Mouse (Mus musculus): ENCODE data around the gene Diexf. TPM values are rescaled to one million over a fixed set of nuclear protein-coding genes. Genes with fewer than 3 reads are reported as not detected.

Gene Diexf
- polyA plus RNA-seq, 1 experiment from 2014 or later = 13.9 TPM

DNA sequence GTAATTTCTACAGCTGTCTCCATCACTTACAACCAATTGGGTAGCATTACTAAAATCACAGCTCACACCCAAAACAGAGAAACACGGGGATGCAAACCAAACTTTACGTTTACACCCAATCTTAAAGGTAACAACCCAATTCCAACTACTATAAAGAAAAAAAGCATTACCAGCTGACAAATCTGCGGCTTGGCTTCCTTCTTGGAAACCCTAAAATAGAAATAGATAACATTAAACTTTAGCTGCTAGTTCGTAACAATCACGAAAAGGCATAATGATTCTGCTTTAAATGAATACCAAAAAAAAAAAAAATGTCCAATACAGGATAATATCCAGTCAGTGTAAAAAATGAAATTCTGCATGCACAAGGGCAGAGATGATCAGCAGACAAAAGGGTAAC is 751 bp downstream of the Diexf start:
- no peaks in the 10 kb centered on the region for H3K27me3 ChIP-seq (replicated peaks; ENCODE audit: control insufficient read depth, insufficient read depth, low read length)
- 29% methylated on average over 5 of the region's 5 CpGs for WGBS

DNA sequence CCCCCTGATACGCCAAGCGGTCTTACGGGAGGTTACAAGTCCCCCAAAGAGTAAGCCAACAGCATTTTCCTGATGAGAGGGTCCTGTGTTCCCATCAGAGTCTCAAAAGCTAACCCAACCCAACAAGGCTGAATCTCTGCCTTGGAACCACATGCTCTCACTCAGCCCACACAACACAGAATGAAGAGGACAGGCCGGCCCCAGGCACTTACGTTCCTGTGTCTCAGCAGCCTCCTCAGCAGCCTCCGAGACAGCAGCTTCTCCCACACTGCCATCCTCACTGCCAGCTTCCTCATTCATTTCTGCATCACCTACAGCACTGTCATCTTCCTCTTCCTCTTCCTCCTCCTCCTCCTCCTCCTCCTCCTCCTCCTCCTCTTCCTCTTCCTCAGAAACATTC is 2.0 kb downstream of the Diexf start:
- ATAC-seq = no peak
- no peak overlapping the region for H3K4me3 ChIP-seq (replicated peaks; ENCODE audit: low read length)
- no peak overlapping the region for H3K4me2 ChIP-seq (ENCODE audit: low read length)
- 94% methylated on average over 6 of the region's 6 CpGs for WGBS
- H3K27ac ChIP-seq (ENCODE audit: low read length) = no peak overlapping the region
- H3K27me3 ChIP-seq (replicated peaks; ENCODE audit: control insufficient read depth, insufficient read depth, low read length) = no peaks in the 10 kb centered on the region
- no peak overlapping the region for H3K9ac ChIP-seq (replicated peaks; ENCODE audit: low read depth, low read length)
- H3K9me3 ChIP-seq (ENCODE audit: control insufficient read depth, low read length) = no peaks in the 10 kb centered on the region
- peaks cover 14% of the 10 kb centered on the region for H3K36me3 ChIP-seq (ENCODE audit: control insufficient read depth, insufficient read depth)
- H3K4me1 ChIP-seq (replicated peaks; ENCODE audit: control insufficient read depth, insufficient read depth, low read length) = peaks cover 9% of the 10 kb centered on the region

More for the DNA sequence above, 751 bp downstream of the Diexf start:
- H3K9ac ChIP-seq (replicated peaks; ENCODE audit: low read depth, low read length) = peak overlapping the region; percentile 89
- H3K27ac ChIP-seq (ENCODE audit: low read length) = no peak overlapping the region
- no peak for ATAC-seq
- peaks cover 6% of the 10 kb centered on the region; the same call in 1 of the 2 replicates for H3K36me3 ChIP-seq (ENCODE audit: control insufficient read depth, insufficient read depth)
- H3K9me3 ChIP-seq (ENCODE audit: control insufficient read depth, low read length) = no peaks in the 10 kb centered on the region
- H3K4me2 ChIP-seq (ENCODE audit: low read length) = peak overlapping the region; percentile 74
- H3K4me3 ChIP-seq (replicated peaks; ENCODE audit: low read length) = peak overlapping the region; percentile 100
- peaks cover 9% of the 10 kb centered on the region for H3K4me1 ChIP-seq (replicated peaks; ENCODE audit: control insufficient read depth, insufficient read depth, low read length)

DNA sequence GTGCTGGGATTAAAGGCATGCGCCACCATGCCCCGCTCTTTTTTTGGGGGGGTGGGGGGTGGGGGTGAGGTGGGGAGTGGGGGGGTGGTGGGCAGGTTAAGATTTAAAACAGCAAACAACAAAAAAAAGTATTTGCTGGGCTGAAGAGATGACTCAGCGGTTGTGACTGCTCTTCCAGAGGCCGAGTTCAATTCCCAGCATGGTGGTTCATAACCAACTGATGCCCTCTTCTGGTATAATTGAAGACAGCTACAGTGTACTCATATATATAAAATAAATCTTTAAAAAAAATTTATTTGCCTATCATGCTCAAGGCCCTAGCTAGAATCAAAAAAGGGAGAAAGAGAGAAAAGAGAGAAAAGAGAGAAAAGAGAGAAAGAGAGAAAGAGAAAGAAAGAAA is 4.2 kb downstream of the Diexf start:
- Histone ChIP-seq H3K27me3 (replicated peaks; ENCODE audit: control insufficient read depth, insufficient read depth, low read length) (no peaks in the 10 kb centered on the region), H3K4me2 (ENCODE audit: low read length) (no peak overlapping the region), H3K9ac (replicated peaks; ENCODE audit: low read depth, low read length) (no peak overlapping the region), H3K4me1 (replicated peaks; ENCODE audit: control insufficient read depth, insufficient read depth, low read length) (peaks cover 9% of the 10 kb centered on the region), H3K4me3 (replicated peaks; ENCODE audit: low read length) (no peak overlapping the region), H3K9me3 (ENCODE audit: control insufficient read depth, low read length) (no peaks in the 10 kb centered on the region), H3K27ac (ENCODE audit: low read length) (no peak overlapping the region), H3K36me3 (ENCODE audit: control insufficient read depth, insufficient read depth) (peaks cover 32% of the 10 kb centered on the region)
- WGBS = 82% methylated on average over 4 of the region's 4 CpGs
- no peak for ATAC-seq

DNA sequence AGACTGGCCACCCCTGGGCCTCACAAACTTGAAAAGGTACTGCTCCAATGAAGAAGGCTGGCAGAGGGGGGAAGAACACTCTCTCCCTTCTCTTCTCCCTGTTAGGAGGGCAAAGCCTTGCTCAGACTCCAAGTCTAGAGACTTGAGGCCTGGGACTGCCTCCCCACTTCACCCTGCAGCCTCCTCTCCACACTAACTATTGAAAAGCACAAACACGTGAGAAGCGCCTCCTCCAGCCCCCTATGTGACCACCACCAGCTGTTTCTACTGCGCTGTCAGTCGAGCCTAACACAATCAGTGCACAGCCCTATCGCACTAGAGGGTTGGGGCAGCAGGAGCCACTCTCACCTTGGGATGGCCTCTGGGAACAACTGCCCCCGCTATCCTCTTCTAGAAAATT is 6.8 kb downstream of the Diexf start:
- H3K36me3 ChIP-seq (ENCODE audit: control insufficient read depth, insufficient read depth) = peaks cover 54% of the 10 kb centered on the region

DNA sequence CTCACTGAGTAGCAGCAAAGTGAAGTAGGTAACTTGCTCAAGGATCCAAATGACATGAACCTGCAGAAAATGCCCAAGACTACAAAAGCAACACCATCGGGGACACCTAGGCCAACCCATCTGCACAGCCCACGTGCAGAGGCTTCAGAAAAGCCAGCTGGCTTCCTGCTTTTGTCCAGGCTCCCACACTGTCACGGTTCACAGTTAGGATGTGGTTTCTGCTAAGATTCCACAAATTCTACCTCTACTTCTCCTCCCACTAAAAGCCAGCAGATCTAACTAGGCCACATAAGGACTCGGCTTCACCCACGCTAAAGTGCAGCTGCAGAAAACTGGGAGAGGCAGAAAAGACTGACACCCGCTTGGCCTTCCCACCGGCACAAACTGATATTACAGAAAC is 7.3 kb downstream of the Diexf start:
- H3K27me3 ChIP-seq (replicated peaks; ENCODE audit: control insufficient read depth, insufficient read depth, low read length) = no peaks in the 10 kb centered on the region
- no peaks in the 10 kb centered on the region for H3K4me1 ChIP-seq (replicated peaks; ENCODE audit: control insufficient read depth, insufficient read depth, low read length)
- H3K9ac ChIP-seq (replicated peaks; ENCODE audit: low read depth, low read length) = no peak overlapping the region
- H3K36me3 ChIP-seq (ENCODE audit: control insufficient read depth, insufficient read depth) = peaks cover 59% of the 10 kb centered on the region
- H3K4me3 ChIP-seq (replicated peaks; ENCODE audit: low read length) = no peak overlapping the region
- no peaks in the 10 kb centered on the region for H3K9me3 ChIP-seq (ENCODE audit: control insufficient read depth, low read length)
- no peak overlapping the region for H3K4me2 ChIP-seq (ENCODE audit: low read length)
- no peak for ATAC-seq
- 95% methylated on average over 7 of the region's 7 CpGs for WGBS
- H3K27ac ChIP-seq (ENCODE audit: low read length) = no peak overlapping the region

More for the DNA sequence above, 6.8 kb downstream of the Diexf start:
- WGBS = 96% methylated on average over 6 of the region's 6 CpGs
- no peak for ATAC-seq
- Histone ChIP-seq H3K9me3 (ENCODE audit: control insufficient read depth, low read length) (no peaks in the 10 kb centered on the region), H3K27ac (ENCODE audit: low read length) (no peak overlapping the region), H3K27me3 (replicated peaks; ENCODE audit: control insufficient read depth, insufficient read depth, low read length) (no peaks in the 10 kb centered on the region), H3K4me3 (replicated peaks; ENCODE audit: low read length) (no peak overlapping the region), H3K9ac (replicated peaks; ENCODE audit: low read depth, low read length) (no peak overlapping the region), H3K4me1 (replicated peaks; ENCODE audit: control insufficient read depth, insufficient read depth, low read length) (no peaks in the 10 kb centered on the region), H3K4me2 (ENCODE audit: low read length) (no peak overlapping the region)

DNA sequence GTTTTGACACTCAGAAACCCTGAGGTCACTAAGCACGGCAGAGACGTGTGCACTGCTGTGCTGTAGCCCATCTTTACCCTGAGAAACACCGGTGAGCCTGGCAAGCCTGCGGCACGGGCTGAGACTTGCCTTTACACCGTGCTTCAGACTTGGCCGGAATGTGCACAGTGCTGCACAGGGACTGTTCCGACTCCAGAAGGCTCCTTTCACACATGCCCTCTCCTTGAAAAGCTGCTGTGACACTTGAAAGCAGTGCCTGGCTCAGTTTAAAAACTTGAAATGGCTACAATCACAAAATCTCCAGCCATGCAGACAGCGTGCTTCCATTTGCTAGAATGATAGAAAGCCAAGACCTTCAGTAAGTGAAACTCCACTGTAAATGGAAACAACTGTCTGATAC is 18.0 kb downstream of the Diexf start:
- WGBS = 80% methylated on average over 9 of the region's 9 CpGs
- ATAC-seq = peak; percentile 23; the same call in 1 of the 2 replicates

DNA sequence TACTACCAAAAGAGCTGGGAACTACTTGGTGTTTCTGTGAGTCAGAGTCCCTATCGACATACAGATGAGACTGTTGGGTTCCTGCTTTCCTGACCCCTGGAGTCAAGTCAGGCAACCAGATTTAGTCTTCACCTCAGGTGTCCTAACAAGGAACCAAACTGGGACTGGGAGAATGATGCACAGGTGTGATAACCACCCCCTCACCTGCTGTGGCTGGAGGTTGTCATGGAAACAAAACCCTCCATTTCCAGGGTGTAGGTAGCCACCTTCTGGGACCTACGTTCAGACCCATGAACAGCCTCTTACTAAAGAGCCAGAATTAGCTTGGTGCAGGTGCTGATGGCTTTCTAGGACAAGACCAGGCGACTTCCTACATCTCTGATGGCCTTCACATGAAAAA is 27.1 kb downstream of the Diexf start:
- Histone ChIP-seq H3K9me3 (ENCODE audit: control insufficient read depth, low read length) (no peaks in the 10 kb centered on the region), H3K27me3 (replicated peaks; ENCODE audit: control insufficient read depth, insufficient read depth, low read length) (no peaks in the 10 kb centered on the region), H3K4me1 (replicated peaks; ENCODE audit: control insufficient read depth, insufficient read depth, low read length) (no peaks in the 10 kb centered on the region), H3K4me3 (replicated peaks; ENCODE audit: low read length) (no peak overlapping the region), H3K36me3 (ENCODE audit: control insufficient read depth, insufficient read depth) (peaks cover 24% of the 10 kb centered on the region), H3K27ac (ENCODE audit: low read length) (no peak overlapping the region), H3K4me2 (ENCODE audit: low read length) (no peak overlapping the region), H3K9ac (replicated peaks; ENCODE audit: low read depth, low read length) (no peak overlapping the region)
- WGBS = 90% methylated on average over 3 of the region's 3 CpGs
- no peak for ATAC-seq

More for the DNA sequence above, 18.0 kb downstream of the Diexf start:
- H3K4me2 ChIP-seq (ENCODE audit: low read length) = no peak overlapping the region
- no peak overlapping the region for H3K27ac ChIP-seq (ENCODE audit: low read length)
- H3K9me3 ChIP-seq (ENCODE audit: control insufficient read depth, low read length) = no peaks in the 10 kb centered on the region
- H3K9ac ChIP-seq (replicated peaks; ENCODE audit: low read depth, low read length) = no peak overlapping the region
- no peaks in the 10 kb centered on the region for H3K27me3 ChIP-seq (replicated peaks; ENCODE audit: control insufficient read depth, insufficient read depth, low read length)
- H3K4me1 ChIP-seq (replicated peaks; ENCODE audit: control insufficient read depth, insufficient read depth, low read length) = no peaks in the 10 kb centered on the region
- peaks cover 79% of the 10 kb centered on the region for H3K36me3 ChIP-seq (ENCODE audit: control insufficient read depth, insufficient read depth)
- H3K4me3 ChIP-seq (replicated peaks; ENCODE audit: low read length) = no peak overlapping the region

DNA sequence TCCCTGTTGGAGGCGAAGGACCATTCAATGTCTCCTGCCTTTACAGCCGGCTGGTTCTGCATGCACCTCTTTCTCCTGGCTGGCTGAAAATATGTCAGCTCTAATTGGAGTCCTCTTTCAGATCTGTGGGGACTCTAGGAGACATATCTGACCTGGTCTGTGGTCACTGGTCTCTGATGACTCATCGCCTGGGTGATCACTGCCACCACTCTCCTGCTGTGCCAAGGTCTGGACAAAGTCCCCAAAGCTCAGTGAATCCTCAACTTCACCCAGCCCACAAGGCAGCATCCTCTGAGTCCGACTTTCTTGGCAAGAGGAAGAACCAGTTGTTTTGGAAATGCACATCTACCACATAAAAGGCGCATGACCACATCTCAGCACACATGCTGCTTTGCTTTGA is 27.5 kb downstream of the Diexf start:
- no peak overlapping the region for H3K4me2 ChIP-seq (ENCODE audit: low read length)
- no peaks in the 10 kb centered on the region for H3K4me1 ChIP-seq (replicated peaks; ENCODE audit: control insufficient read depth, insufficient read depth, low read length)
- peaks cover 20% of the 10 kb centered on the region for H3K36me3 ChIP-seq (ENCODE audit: control insufficient read depth, insufficient read depth)
- H3K27me3 ChIP-seq (replicated peaks; ENCODE audit: control insufficient read depth, insufficient read depth, low read length) = no peaks in the 10 kb centered on the region
- H3K4me3 ChIP-seq (replicated peaks; ENCODE audit: low read length) = no peak overlapping the region
- H3K9ac ChIP-seq (replicated peaks; ENCODE audit: low read depth, low read length) = no peak overlapping the region
- ATAC-seq = no peak
- no peak overlapping the region for H3K27ac ChIP-seq (ENCODE audit: low read length)
- 90% methylated on average over 5 of the region's 5 CpGs for WGBS
- no peaks in the 10 kb centered on the region for H3K9me3 ChIP-seq (ENCODE audit: control insufficient read depth, low read length)

DNA sequence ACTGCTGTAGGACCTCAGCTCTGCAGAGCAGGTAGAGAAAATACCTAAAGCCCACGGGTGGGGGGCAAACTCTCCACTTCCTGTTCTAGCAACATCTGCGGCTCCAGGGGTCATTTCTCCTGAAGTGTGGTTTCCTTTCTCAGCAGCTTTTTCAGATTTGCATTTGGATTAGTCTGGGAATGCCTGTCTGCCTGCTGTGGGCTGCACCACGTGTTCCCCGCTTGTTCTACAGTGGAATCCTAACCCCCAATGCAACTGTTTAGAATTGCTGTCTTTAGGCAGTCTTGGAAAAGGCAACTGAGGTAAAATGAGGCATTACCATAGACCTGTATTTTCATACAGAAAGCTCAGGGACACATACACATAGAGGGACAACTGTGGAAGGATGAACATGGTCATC is 28.0 kb downstream of the Diexf start:
- Histone ChIP-seq H3K27ac (ENCODE audit: low read length) (no peak overlapping the region), H3K9ac (replicated peaks; ENCODE audit: low read depth, low read length) (no peak overlapping the region), H3K4me3 (replicated peaks; ENCODE audit: low read length) (no peak overlapping the region), H3K4me2 (ENCODE audit: low read length) (no peak overlapping the region), H3K36me3 (ENCODE audit: control insufficient read depth, insufficient read depth) (peaks cover 17% of the 10 kb centered on the region), H3K9me3 (ENCODE audit: control insufficient read depth, low read length) (no peaks in the 10 kb centered on the region), H3K4me1 (replicated peaks; ENCODE audit: control insufficient read depth, insufficient read depth, low read length) (no peaks in the 10 kb centered on the region), H3K27me3 (replicated peaks; ENCODE audit: control insufficient read depth, insufficient read depth, low read length) (no peaks in the 10 kb centered on the region)
- no peak for ATAC-seq
- 60% methylated on average over 4 of the region's 4 CpGs for WGBS

DNA sequence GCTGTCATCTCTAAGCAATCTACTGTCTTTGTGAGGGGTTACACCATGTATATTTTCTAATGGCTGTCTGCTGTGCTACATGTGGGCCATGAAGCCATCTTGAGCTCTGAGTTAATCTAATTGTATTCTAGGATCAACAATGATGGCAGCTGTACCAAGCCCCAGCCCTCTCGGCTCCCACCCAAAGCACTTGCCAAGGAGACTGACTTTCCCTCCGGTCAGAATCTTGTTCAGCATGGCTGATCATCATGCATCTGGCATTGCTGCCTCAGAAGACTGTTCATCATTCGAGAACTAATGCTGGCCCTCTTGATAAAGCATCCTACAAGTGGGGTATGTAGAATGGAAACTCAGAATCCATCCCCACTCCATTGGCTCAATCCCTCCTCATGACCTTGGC is 31.1 kb downstream of the Diexf start:
- no peaks in the 10 kb centered on the region for H3K9me3 ChIP-seq (ENCODE audit: control insufficient read depth, low read length)
- H3K9ac ChIP-seq (replicated peaks; ENCODE audit: low read depth, low read length) = no peak overlapping the region
- no peak for ATAC-seq
- H3K4me3 ChIP-seq (replicated peaks; ENCODE audit: low read length) = no peak overlapping the region
- no peak overlapping the region for H3K27ac ChIP-seq (ENCODE audit: low read length)
- WGBS = 86% methylated on average over 3 of the region's 3 CpGs
- no peaks in the 10 kb centered on the region for H3K27me3 ChIP-seq (replicated peaks; ENCODE audit: control insufficient read depth, insufficient read depth, low read length)
- H3K4me1 ChIP-seq (replicated peaks; ENCODE audit: control insufficient read depth, insufficient read depth, low read length) = no peaks in the 10 kb centered on the region
- no peaks in the 10 kb centered on the region for H3K36me3 ChIP-seq (ENCODE audit: control insufficient read depth, insufficient read depth)
- H3K4me2 ChIP-seq (ENCODE audit: low read length) = no peak overlapping the region

Data from forebrain, embryonic 16.5 days (tissue).